Comparison of ENCODE assay signal across 20 mouse cellular contexts in genomic region chr14:67506729-67507395, GRCm38 (mm10).
A peak's percentile ranks its signal among the peaks of the same experiment; 100 is the strongest.
DNase-seq lines count a peak whose midpoint lies in the region; ATAC-seq and TF ChIP-seq lines count a peak whose summit lies in the region.
"Had no signal": no experiment of that assay in that cellular context is flagged by ENCODE, and none has a peak within 500 bp of the region (broad histone marks: within the 10 kb centered on the region; RNA-seq: fewer than 3 reads in every experiment).

No protein-coding gene starts in this region.

- H3K9ac ChIP-seq in hindbrain, embryonic 11.5 days (ENCODE audit: low read depth, low read length): no peak overlapping the region
- no peak overlapping the region for H3K9ac ChIP-seq in hindbrain, embryonic 14.5 days
- no peak overlapping the region for H3K9ac ChIP-seq in midbrain, embryonic 14.5 days (replicated peaks; ENCODE audit: low read length)
- H3K9ac ChIP-seq in midbrain, embryonic 15.5 days: no peak overlapping the region
- no peak overlapping the region for H3K9ac ChIP-seq in hindbrain, embryonic 13.5 days
- H3K9ac ChIP-seq in neural tube, embryonic 13.5 days: no peak overlapping the region
- H3K9ac ChIP-seq: hindbrain, embryonic 15.5 days; limb, embryonic 15.5 days; liver, embryonic 15.5 days had no signal

- no peaks in the 10 kb centered on the region for H3K4me1 ChIP-seq in hindbrain, embryonic 11.5 days (replicated peaks; ENCODE audit: control insufficient read depth, insufficient read depth, low read length)
- no peaks in the 10 kb centered on the region for H3K4me1 ChIP-seq in hindbrain, embryonic 14.5 days (replicated peaks; ENCODE audit: control insufficient read depth, insufficient read depth, low read length)
- 0 out of 2 replicates have a peak, but pooled peaks cover 9% of the 10 kb centered on the region for H3K4me1 ChIP-seq in midbrain, embryonic 14.5 days (ENCODE audit: control insufficient read depth, insufficient read depth, low read length)
- no peaks in the 10 kb centered on the region for H3K4me1 ChIP-seq in midbrain, embryonic 15.5 days
- 0 out of 2 replicates have a peak, but pooled peaks cover 4% of the 10 kb centered on the region for H3K4me1 ChIP-seq in hindbrain, embryonic 13.5 days (replicated peaks)
- H3K4me1 ChIP-seq in neural tube, embryonic 13.5 days (replicated peaks): peaks cover 9% of the 10 kb centered on the region; the same call in 1 of the 2 replicates
- no peaks in the 10 kb centered on the region for H3K4me1 ChIP-seq in cerebellum, adult 2 months (ENCODE audit: control insufficient read depth, insufficient read depth, low read length)
- H3K4me1 ChIP-seq in limb, embryonic 10.5 days: no peaks in the 10 kb centered on the region
- H3K4me1 ChIP-seq: hindbrain, embryonic 15.5 days; limb, embryonic 15.5 days; liver, embryonic 15.5 days had no signal

- H3K9me3 ChIP-seq in hindbrain, embryonic 11.5 days (ENCODE audit: control insufficient read depth, low read length): no peaks in the 10 kb centered on the region
- no peaks in the 10 kb centered on the region for H3K9me3 ChIP-seq in hindbrain, embryonic 14.5 days (ENCODE audit: control insufficient read depth, low read length)
- no peaks in the 10 kb centered on the region for H3K9me3 ChIP-seq in midbrain, embryonic 14.5 days (ENCODE audit: control insufficient read depth, low read length)
- H3K9me3 ChIP-seq in midbrain, embryonic 15.5 days: no peaks in the 10 kb centered on the region
- H3K9me3 ChIP-seq in hindbrain, embryonic 13.5 days: no peaks in the 10 kb centered on the region
- no peaks in the 10 kb centered on the region for H3K9me3 ChIP-seq in neural tube, embryonic 13.5 days
- no peaks in the 10 kb centered on the region for H3K9me3 ChIP-seq in limb, embryonic 10.5 days (replicated peaks)
- H3K9me3 ChIP-seq: hindbrain, embryonic 15.5 days; limb, embryonic 15.5 days; liver, embryonic 15.5 days had no signal

- no peak for TF ChIP-seq POLR2A in cerebellum, adult 2 months (IDR thresholded peaks at IDR 0.05; ENCODE audit: borderline replicate concordance, insufficient read depth, low read length)

- H3K4me3 ChIP-seq in hindbrain, embryonic 11.5 days (ENCODE audit: low read depth, low read length): no peak overlapping the region
- H3K4me3 ChIP-seq in hindbrain, embryonic 14.5 days (replicated peaks; ENCODE audit: low read length): no peak overlapping the region
- no peak overlapping the region for H3K4me3 ChIP-seq in midbrain, embryonic 14.5 days (replicated peaks; ENCODE audit: low read depth, low read length)
- no peak overlapping the region for H3K4me3 ChIP-seq in midbrain, embryonic 15.5 days
- no peak overlapping the region for H3K4me3 ChIP-seq in hindbrain, embryonic 13.5 days
- H3K4me3 ChIP-seq in neural tube, embryonic 13.5 days: no peak overlapping the region
- H3K4me3 ChIP-seq in cerebellum, adult 2 months (replicated peaks; ENCODE audit: insufficient read depth, low read depth, low read length): no peak overlapping the region
- H3K4me3 ChIP-seq in limb, embryonic 10.5 days: no peak overlapping the region
- H3K4me3 ChIP-seq: hindbrain, embryonic 15.5 days; limb, embryonic 15.5 days; liver, embryonic 15.5 days had no signal

- no peak for ATAC-seq in hindbrain, embryonic 11.5 days (ENCODE audit: low FRiP score)
- ATAC-seq in hindbrain, embryonic 14.5 days (ENCODE audit: low FRiP score): no peak
- no peak for ATAC-seq in midbrain, embryonic 14.5 days (ENCODE audit: low FRiP score, low TSS enrichment)
- ATAC-seq in midbrain, embryonic 15.5 days (replicated peaks): no peak
- 0 out of 2 replicates have a peak, but pooled peaks have one; percentile 54 for ATAC-seq in hindbrain, embryonic 13.5 days (ENCODE audit: low FRiP score)
- ATAC-seq in neural tube, embryonic 13.5 days (ENCODE audit: low read depth): peak; percentile 86; the same call in 1 of the 2 replicates
- ATAC-seq: forebrain, embryonic 16.5 days; intestine, postnatal 0 days; lung, postnatal 0 days had no signal

- no peaks in the 10 kb centered on the region for H3K27me3 ChIP-seq in hindbrain, embryonic 11.5 days (ENCODE audit: control insufficient read depth, insufficient read depth, low read length)
- no peaks in the 10 kb centered on the region for H3K27me3 ChIP-seq in hindbrain, embryonic 14.5 days (ENCODE audit: control insufficient read depth, insufficient read depth, low read length)
- H3K27me3 ChIP-seq in midbrain, embryonic 14.5 days (ENCODE audit: control insufficient read depth, insufficient read depth, low read length): no peaks in the 10 kb centered on the region
- H3K27me3 ChIP-seq in midbrain, embryonic 15.5 days (replicated peaks): no peaks in the 10 kb centered on the region
- H3K27me3 ChIP-seq in hindbrain, embryonic 13.5 days: no peaks in the 10 kb centered on the region
- H3K27me3 ChIP-seq in neural tube, embryonic 13.5 days: no peaks in the 10 kb centered on the region
- no peaks in the 10 kb centered on the region for H3K27me3 ChIP-seq in cerebellum, adult 2 months (ENCODE audit: control insufficient read depth, insufficient read depth, low read length)
- no peaks in the 10 kb centered on the region for H3K27me3 ChIP-seq in limb, embryonic 10.5 days (ENCODE audit: low read depth, poor library complexity, severe bottlenecking)
- H3K27me3 ChIP-seq: hindbrain, embryonic 15.5 days; limb, embryonic 15.5 days; liver, embryonic 15.5 days had no signal

- H3K36me3 ChIP-seq in hindbrain, embryonic 11.5 days (ENCODE audit: control insufficient read depth, insufficient read depth, low read length): no peaks in the 10 kb centered on the region
- H3K36me3 ChIP-seq in hindbrain, embryonic 14.5 days (replicated peaks; ENCODE audit: control insufficient read depth, insufficient read depth): no peaks in the 10 kb centered on the region
- no peaks in the 10 kb centered on the region for H3K36me3 ChIP-seq in midbrain, embryonic 14.5 days (ENCODE audit: control insufficient read depth, insufficient read depth, low read length)
- no peaks in the 10 kb centered on the region for H3K36me3 ChIP-seq in midbrain, embryonic 15.5 days (replicated peaks)
- H3K36me3 ChIP-seq in hindbrain, embryonic 13.5 days: no peaks in the 10 kb centered on the region
- H3K36me3 ChIP-seq in neural tube, embryonic 13.5 days: no peaks in the 10 kb centered on the region
- H3K36me3 ChIP-seq in limb, embryonic 10.5 days: no peaks in the 10 kb centered on the region
- H3K36me3 ChIP-seq: hindbrain, embryonic 15.5 days; limb, embryonic 15.5 days; liver, embryonic 15.5 days had no signal

- DNase-seq in hindbrain, embryonic 11.5 days (ENCODE audit: low spot score): peak; percentile 41
- DNase-seq in hindbrain, embryonic 14.5 days (ENCODE audit: low spot score): no peak
- DNase-seq in midbrain, embryonic 14.5 days: peak; percentile 36
- DNase-seq in cerebellum, adult 2 months: no peak
- DNase-seq in limb, embryonic 10.5 days (ENCODE audit: low spot score): no peak
- DNase-seq: adrenal gland, adult 2 months; cerebellum, postnatal 14 days; gastrocnemius, postnatal 25 days; right cerebral cortex, postnatal 4 days; thymus, adult 2 months had no signal

- 0 out of 2 replicates have a peak overlapping the region, but pooled peaks have one; percentile 17 for H3K27ac ChIP-seq in hindbrain, embryonic 11.5 days (ENCODE audit: low read depth, low read length)
- no peak overlapping the region for H3K27ac ChIP-seq in hindbrain, embryonic 14.5 days
- H3K27ac ChIP-seq in midbrain, embryonic 14.5 days (replicated peaks; ENCODE audit: low read depth, low read length): 0 out of 2 replicates have a peak overlapping the region, but pooled peaks have one; percentile 37
- H3K27ac ChIP-seq in midbrain, embryonic 15.5 days: no peak overlapping the region
- H3K27ac ChIP-seq in hindbrain, embryonic 13.5 days: peak overlapping the region; percentile 55
- H3K27ac ChIP-seq in neural tube, embryonic 13.5 days (replicated peaks): peak overlapping the region; percentile 71
- H3K27ac ChIP-seq in cerebellum, adult 2 months (ENCODE audit: insufficient read depth, low read length): no peak overlapping the region
- no peak overlapping the region for H3K27ac ChIP-seq in limb, embryonic 10.5 days
- H3K27ac ChIP-seq: hindbrain, embryonic 15.5 days; kidney, postnatal 0 days; limb, embryonic 15.5 days; liver, embryonic 15.5 days had no signal

- TF ChIP-seq CTCF in cerebellum, adult 2 months (IDR thresholded peaks at IDR 0.05; ENCODE audit: borderline replicate concordance, insufficient read depth, low read depth, low read length): no peak

- 70% methylated on average over 12 of the region's 12 CpGs for WGBS in hindbrain, embryonic 11.5 days
- 51% methylated on average over 12 of the region's 12 CpGs for WGBS in hindbrain, embryonic 14.5 days
- WGBS in midbrain, embryonic 14.5 days: 47% methylated on average over 12 of the region's 12 CpGs
- 55% methylated on average over 12 of the region's 12 CpGs for WGBS in midbrain, embryonic 15.5 days
- 53% methylated on average over 12 of the region's 12 CpGs for whole genome bisulfite sequencing in hindbrain, embryonic 13.5 days
- WGBS in neural tube, embryonic 13.5 days: 34% methylated on average over 12 of the region's 12 CpGs
- WGBS in cerebellum, adult 2 months: 77% methylated on average over 12 of the region's 12 CpGs
- 87% methylated on average over 12 of the region's 12 CpGs for WGBS in limb, embryonic 10.5 days

- no peak overlapping the region for H3K4me2 ChIP-seq in hindbrain, embryonic 11.5 days (replicated peaks; ENCODE audit: low read depth, low read length)
- H3K4me2 ChIP-seq in hindbrain, embryonic 14.5 days (replicated peaks): no peak overlapping the region
- no peak overlapping the region for H3K4me2 ChIP-seq in midbrain, embryonic 14.5 days (ENCODE audit: low read length)
- no peak overlapping the region for H3K4me2 ChIP-seq in midbrain, embryonic 15.5 days
- H3K4me2 ChIP-seq in hindbrain, embryonic 13.5 days: no peak overlapping the region
- H3K4me2 ChIP-seq in neural tube, embryonic 13.5 days: no peak overlapping the region
- H3K4me2 ChIP-seq: hindbrain, embryonic 15.5 days; limb, embryonic 15.5 days; liver, embryonic 15.5 days had no signal

Comparison
In these comparisons a context has a peak if more than half of its experiments do, and no peak if none do; other contexts are left out.
1. ATAC-seq: peak in hindbrain, embryonic 13.5 days (single experiment) and neural tube, embryonic 13.5 days (single experiment); none in hindbrain, embryonic 11.5 days (single experiment), hindbrain, embryonic 14.5 days (single experiment), midbrain, embryonic 14.5 days (single experiment) and midbrain, embryonic 15.5 days (single experiment).
2. DNase-seq: peak in hindbrain, embryonic 11.5 days (single experiment) and midbrain, embryonic 14.5 days (single experiment); none in hindbrain, embryonic 14.5 days (single experiment), cerebellum, adult 2 months (0 of 2) and limb, embryonic 10.5 days (single experiment).
3. H3K27ac ChIP-seq: peak in hindbrain, embryonic 11.5 days (single experiment), midbrain, embryonic 14.5 days (single experiment), hindbrain, embryonic 13.5 days (single experiment) and neural tube, embryonic 13.5 days (single experiment); none in hindbrain, embryonic 14.5 days (single experiment), midbrain, embryonic 15.5 days (single experiment), cerebellum, adult 2 months (single experiment) and limb, embryonic 10.5 days (single experiment).